Mouse (Mus musculus): ENCODE measurements around the gene Exd2. TPM values are rescaled to one million over a fixed set of nuclear protein-coding genes. Genes with fewer than 3 reads are reported as not detected.

The Exd2 gene
- polyA plus RNA-seq, 1 experiment from 2014 or later, result 21.2 TPM

DNA sequence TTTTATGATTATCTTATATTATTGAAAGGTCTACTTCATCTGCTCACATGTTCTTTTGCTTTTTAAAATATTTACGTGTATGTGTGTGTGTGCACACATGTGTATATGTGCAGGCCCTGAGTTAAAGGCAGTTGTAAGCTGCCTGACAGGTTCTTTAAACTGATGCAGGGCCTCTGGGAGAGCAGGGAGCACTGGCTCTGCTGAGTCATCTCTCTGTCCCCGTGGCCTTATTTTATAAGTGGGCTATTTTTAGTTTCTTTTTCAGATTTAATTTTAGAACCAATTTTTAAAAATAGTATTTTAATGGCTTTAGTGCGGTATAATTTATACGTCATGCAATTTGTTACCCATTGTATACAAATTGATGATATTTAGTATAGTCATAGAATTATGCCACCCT lies 9.0 kb downstream of the Exd2 start:
- no peaks in the 10 kb centered on the region for H3K9me3 ChIP-seq (replicated peaks; ENCODE audit: control insufficient read depth, low read length)
- H3K27me3 ChIP-seq (ENCODE audit: control insufficient read depth, insufficient read depth, low read length), result no peaks in the 10 kb centered on the region
- 61% methylated on average over 4 of the region's 4 CpGs for WGBS (ENCODE audit: insufficient replicate concordance)
- H3K36me3 ChIP-seq (ENCODE audit: control insufficient read depth, insufficient read depth, low read length), result no peaks in the 10 kb centered on the region
- H3K4me1 ChIP-seq (ENCODE audit: control insufficient read depth, insufficient read depth, low read length), result no peaks in the 10 kb centered on the region
- H3K9ac ChIP-seq (ENCODE audit: low read depth, low read length), result no peak overlapping the region
- H3K4me2 ChIP-seq, result no peak overlapping the region
- H3K27ac ChIP-seq (ENCODE audit: low read depth, low read length), result no peak overlapping the region
- no peak overlapping the region for H3K4me3 ChIP-seq (ENCODE audit: low read depth, low read length)
- ATAC-seq (replicated peaks; ENCODE audit: insufficient number of reproducible peaks, low FRiP score, low TSS enrichment), result no peak

- no peaks in the 10 kb centered on the region for H3K4me1 ChIP-seq (ENCODE audit: control insufficient read depth, insufficient read depth, low read length)
- no peak overlapping the region for H3K27ac ChIP-seq (ENCODE audit: low read depth, low read length)
- 73% methylated on average over 3 of the region's 3 CpGs for WGBS (ENCODE audit: insufficient replicate concordance)
- H3K9ac ChIP-seq (ENCODE audit: low read depth, low read length), result no peak overlapping the region
- ATAC-seq (replicated peaks; ENCODE audit: insufficient number of reproducible peaks, low FRiP score, low TSS enrichment), result no peak
- H3K4me2 ChIP-seq, result no peak overlapping the region
- H3K9me3 ChIP-seq (replicated peaks; ENCODE audit: control insufficient read depth, low read length), result no peaks in the 10 kb centered on the region
- no peak overlapping the region for H3K4me3 ChIP-seq (ENCODE audit: low read depth, low read length)
- no peaks in the 10 kb centered on the region for H3K27me3 ChIP-seq (ENCODE audit: control insufficient read depth, insufficient read depth, low read length)
- H3K36me3 ChIP-seq (ENCODE audit: control insufficient read depth, insufficient read depth, low read length), result no peaks in the 10 kb centered on the region
Observed at GRCm38 (mm10) chr12:80473731-80474130, 10.8 kb downstream of the Exd2 start.

- Histone ChIP-seq H3K9me3 (replicated peaks; ENCODE audit: control insufficient read depth, low read length) (no peaks in the 10 kb centered on the region), H3K36me3 (ENCODE audit: control insufficient read depth, insufficient read depth, low read length) (no peaks in the 10 kb centered on the region), H3K27ac (ENCODE audit: low read depth, low read length) (no peak overlapping the region), H3K4me1 (ENCODE audit: control insufficient read depth, insufficient read depth, low read length) (peaks cover 8% of the 10 kb centered on the region), H3K4me3 (ENCODE audit: low read depth, low read length) (no peak overlapping the region), H3K9ac (ENCODE audit: low read depth, low read length) (no peak overlapping the region), H3K27me3 (ENCODE audit: control insufficient read depth, insufficient read depth, low read length) (no peaks in the 10 kb centered on the region), H3K4me2 (no peak overlapping the region)
- WGBS (ENCODE audit: insufficient replicate concordance), result 37% methylated on average over 3 of the region's 3 CpGs
- no peak for ATAC-seq (replicated peaks; ENCODE audit: insufficient number of reproducible peaks, low FRiP score, low TSS enrichment)
Observed at GRCm38 (mm10) chr12:80479986-80480385, 17.1 kb downstream of the Exd2 start.

DNA sequence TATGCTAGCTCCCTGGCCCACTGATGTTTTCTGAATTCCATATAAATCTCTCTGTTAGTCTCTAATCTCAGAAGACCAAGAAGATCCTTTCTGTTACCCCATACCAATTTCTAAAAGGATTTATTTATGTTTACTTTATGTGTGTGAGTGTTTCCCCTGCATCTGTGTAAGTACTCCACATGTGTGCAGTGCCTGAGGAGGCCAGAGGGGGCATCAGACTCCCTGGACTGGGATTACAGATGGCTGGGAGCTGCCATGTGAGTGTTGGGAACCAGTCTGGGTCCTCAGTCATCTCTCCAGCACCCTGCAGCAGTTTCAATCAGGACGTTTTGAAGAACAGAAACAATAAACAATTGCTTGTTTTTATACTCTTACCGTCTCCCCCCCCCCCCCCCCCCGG lies 20.5 kb downstream of the Exd2 start:
- no peak overlapping the region for H3K9ac ChIP-seq (ENCODE audit: low read depth, low read length)
- no peak overlapping the region for H3K27ac ChIP-seq (ENCODE audit: low read depth, low read length)
- H3K4me1 ChIP-seq (ENCODE audit: control insufficient read depth, insufficient read depth, low read length), result peaks cover 8% of the 10 kb centered on the region
- H3K4me2 ChIP-seq, result no peak overlapping the region
- no peaks in the 10 kb centered on the region for H3K36me3 ChIP-seq (ENCODE audit: control insufficient read depth, insufficient read depth, low read length)
- H3K9me3 ChIP-seq (replicated peaks; ENCODE audit: control insufficient read depth, low read length), result no peaks in the 10 kb centered on the region
- ATAC-seq (replicated peaks; ENCODE audit: insufficient number of reproducible peaks, low FRiP score, low TSS enrichment), result no peak
- no peaks in the 10 kb centered on the region for H3K27me3 ChIP-seq (ENCODE audit: control insufficient read depth, insufficient read depth, low read length)
- 72% methylated on average over 3 of the region's 3 CpGs for WGBS (ENCODE audit: insufficient replicate concordance)
- no peak overlapping the region for H3K4me3 ChIP-seq (ENCODE audit: low read depth, low read length)

DNA sequence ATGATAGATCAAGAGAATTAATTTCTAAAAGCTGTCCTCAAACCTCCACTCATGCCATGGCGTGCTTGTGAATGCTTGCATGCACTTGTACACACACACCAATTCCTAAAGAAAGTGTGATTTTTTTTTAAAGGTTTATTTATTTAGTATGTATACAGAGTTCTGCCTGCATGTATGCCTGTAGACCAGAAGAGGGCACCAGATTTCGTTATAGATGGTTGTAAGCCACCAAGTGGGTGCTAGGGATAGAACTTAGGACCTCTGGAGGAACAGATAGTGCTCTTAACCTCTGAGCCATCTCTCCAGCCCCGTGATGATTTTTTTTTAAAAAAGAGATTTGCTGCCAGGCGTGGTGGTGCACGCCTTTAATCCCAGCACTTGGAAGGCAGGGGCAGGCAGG lies 30.4 kb downstream of the Exd2 start:
- Histone ChIP-seq H3K4me1 (ENCODE audit: control insufficient read depth, insufficient read depth, low read length) (no peaks in the 10 kb centered on the region), H3K9me3 (replicated peaks; ENCODE audit: control insufficient read depth, low read length) (no peaks in the 10 kb centered on the region), H3K4me3 (ENCODE audit: low read depth, low read length) (no peak overlapping the region), H3K4me2 (no peak overlapping the region), H3K9ac (ENCODE audit: low read depth, low read length) (no peak overlapping the region), H3K27me3 (ENCODE audit: control insufficient read depth, insufficient read depth, low read length) (no peaks in the 10 kb centered on the region), H3K36me3 (ENCODE audit: control insufficient read depth, insufficient read depth, low read length) (peaks cover 9% of the 10 kb centered on the region), H3K27ac (ENCODE audit: low read depth, low read length) (no peak overlapping the region)
- WGBS (ENCODE audit: insufficient replicate concordance), result 90% methylated on average over 5 of the region's 5 CpGs
- ATAC-seq (replicated peaks; ENCODE audit: insufficient number of reproducible peaks, low FRiP score, low TSS enrichment), result no peak

DNA sequence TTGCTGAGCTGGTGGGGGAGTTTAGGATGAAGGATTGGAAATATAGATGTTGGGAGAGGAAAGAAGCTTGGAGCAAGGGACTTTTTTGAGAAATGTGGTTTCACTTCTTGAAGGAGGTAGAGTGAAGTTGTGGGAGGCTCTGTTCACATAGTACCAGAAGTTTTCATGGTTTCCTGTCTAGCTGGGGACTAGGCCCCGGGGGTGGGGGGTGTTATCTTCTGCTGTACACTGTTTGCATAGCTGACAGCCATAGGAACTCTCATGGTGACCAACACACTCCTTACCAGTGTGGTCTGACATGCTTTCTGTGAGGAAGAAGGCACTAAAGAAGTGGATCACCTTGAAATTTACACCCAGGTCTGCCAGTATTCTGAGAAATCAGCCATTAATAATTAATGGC lies 32.8 kb downstream of the Exd2 start:
- no peak overlapping the region for H3K9ac ChIP-seq (ENCODE audit: low read depth, low read length)
- no peaks in the 10 kb centered on the region for H3K9me3 ChIP-seq (replicated peaks; ENCODE audit: control insufficient read depth, low read length)
- H3K4me2 ChIP-seq, result no peak overlapping the region
- WGBS (ENCODE audit: insufficient replicate concordance), result 58% methylated on average over 1 of the region's 1 CpGs
- H3K36me3 ChIP-seq (ENCODE audit: control insufficient read depth, insufficient read depth, low read length), result peaks cover 9% of the 10 kb centered on the region
- ATAC-seq (replicated peaks; ENCODE audit: insufficient number of reproducible peaks, low FRiP score, low TSS enrichment), result no peak
- H3K4me1 ChIP-seq (ENCODE audit: control insufficient read depth, insufficient read depth, low read length), result no peaks in the 10 kb centered on the region
- no peak overlapping the region for H3K4me3 ChIP-seq (ENCODE audit: low read depth, low read length)
- H3K27ac ChIP-seq (ENCODE audit: low read depth, low read length), result no peak overlapping the region
- H3K27me3 ChIP-seq (ENCODE audit: control insufficient read depth, insufficient read depth, low read length), result no peaks in the 10 kb centered on the region

- Histone ChIP-seq H3K27ac (ENCODE audit: low read depth, low read length) (no peak overlapping the region), H3K9me3 (replicated peaks; ENCODE audit: control insufficient read depth, low read length) (no peaks in the 10 kb centered on the region), H3K27me3 (ENCODE audit: control insufficient read depth, insufficient read depth, low read length) (no peaks in the 10 kb centered on the region), H3K9ac (ENCODE audit: low read depth, low read length) (no peak overlapping the region), H3K36me3 (ENCODE audit: control insufficient read depth, insufficient read depth, low read length) (no peaks in the 10 kb centered on the region), H3K4me2 (no peak overlapping the region), H3K4me1 (ENCODE audit: control insufficient read depth, insufficient read depth, low read length) (no peaks in the 10 kb centered on the region), H3K4me3 (ENCODE audit: low read depth, low read length) (no peak overlapping the region)
- ATAC-seq (replicated peaks; ENCODE audit: insufficient number of reproducible peaks, low FRiP score, low TSS enrichment), result no peak
- 59% methylated on average over 4 of the region's 4 CpGs for WGBS (ENCODE audit: insufficient replicate concordance)
Observed at GRCm38 (mm10) chr12:80498356-80498755, 35.5 kb downstream of the Exd2 start.

DNA sequence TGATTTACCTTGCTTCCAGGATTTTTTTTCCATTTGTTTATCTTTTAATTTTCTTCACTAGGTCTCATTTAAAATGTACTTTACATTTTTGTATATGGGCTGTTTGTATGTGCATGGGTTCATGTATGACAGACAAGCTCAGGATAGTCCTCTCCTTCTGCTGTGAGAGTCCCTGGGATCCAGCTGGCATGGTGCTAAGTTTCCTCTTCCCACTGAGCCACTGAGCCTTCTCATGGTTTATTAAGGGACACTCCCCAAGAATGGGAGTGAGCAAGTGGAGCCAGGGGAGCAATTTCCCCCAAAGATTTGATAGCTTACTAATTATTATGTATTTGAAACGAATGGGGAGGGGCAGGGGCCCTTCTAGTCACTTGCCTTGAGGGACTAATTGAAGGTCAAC lies 37.6 kb downstream of the Exd2 start:
- Histone ChIP-seq H3K27me3 (ENCODE audit: control insufficient read depth, insufficient read depth, low read length) (no peaks in the 10 kb centered on the region), H3K4me1 (ENCODE audit: control insufficient read depth, insufficient read depth, low read length) (no peaks in the 10 kb centered on the region), H3K4me3 (ENCODE audit: low read depth, low read length) (no peak overlapping the region), H3K9me3 (replicated peaks; ENCODE audit: control insufficient read depth, low read length) (no peaks in the 10 kb centered on the region), H3K36me3 (ENCODE audit: control insufficient read depth, insufficient read depth, low read length) (no peaks in the 10 kb centered on the region), H3K9ac (ENCODE audit: low read depth, low read length) (no peak overlapping the region), H3K4me2 (no peak overlapping the region), H3K27ac (ENCODE audit: low read depth, low read length) (no peak overlapping the region)
- 65% methylated on average over 1 of the region's 1 CpGs for WGBS (ENCODE audit: insufficient replicate concordance)
- no peak for ATAC-seq (replicated peaks; ENCODE audit: insufficient number of reproducible peaks, low FRiP score, low TSS enrichment)

DNA sequence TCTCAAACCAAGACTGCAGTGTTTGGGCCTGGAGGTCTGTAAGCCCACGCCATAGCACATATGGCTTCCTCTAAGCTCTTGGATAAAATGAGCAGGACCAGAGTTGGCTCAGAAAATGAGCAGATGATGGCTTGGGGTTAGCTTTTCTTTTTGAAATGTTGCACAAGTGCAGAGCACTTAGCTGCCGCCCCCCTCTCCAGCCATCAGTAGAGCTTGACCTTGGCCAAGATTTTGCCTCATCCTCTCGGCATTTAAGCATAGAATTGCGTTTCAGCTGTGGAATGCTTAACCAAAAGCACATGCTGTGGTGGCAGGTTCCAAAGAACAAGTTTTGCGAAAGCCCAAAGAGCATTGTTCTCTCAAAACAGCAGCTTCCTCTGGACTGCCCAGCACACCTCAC lies 41.8 kb downstream of the Exd2 start:
- no peak for ATAC-seq (replicated peaks; ENCODE audit: insufficient number of reproducible peaks, low FRiP score, low TSS enrichment)
- H3K9ac ChIP-seq (ENCODE audit: low read depth, low read length), result no peak overlapping the region
- H3K4me2 ChIP-seq, result no peak overlapping the region
- H3K27me3 ChIP-seq (ENCODE audit: control insufficient read depth, insufficient read depth, low read length), result no peaks in the 10 kb centered on the region
- H3K27ac ChIP-seq (ENCODE audit: low read depth, low read length), result no peak overlapping the region
- WGBS (ENCODE audit: insufficient replicate concordance), result 80% methylated on average over 5 of the region's 5 CpGs
- H3K36me3 ChIP-seq (ENCODE audit: control insufficient read depth, insufficient read depth, low read length), result no peaks in the 10 kb centered on the region
- no peaks in the 10 kb centered on the region for H3K4me1 ChIP-seq (ENCODE audit: control insufficient read depth, insufficient read depth, low read length)
- no peaks in the 10 kb centered on the region for H3K9me3 ChIP-seq (replicated peaks; ENCODE audit: control insufficient read depth, low read length)
- no peak overlapping the region for H3K4me3 ChIP-seq (ENCODE audit: low read depth, low read length)
